Mouse (Mus musculus) lung, embryonic 16.5 days (tissue): ENCODE results near the gene Ssbp1. TPM values are rescaled to one million over a fixed set of nuclear protein-coding genes. Genes with fewer than 3 reads are reported as not detected.

ENCODE experiments used
- ATAC-seq: fragments of 200-750 bp; cut with Nextera tagmentation; 2 replicates; pipeline ENCODE4 v1.8.0; 2017; ENCODE audit warnings: low read depth, mild to moderate bottlenecking, moderate library complexity
- H3K27ac ChIP-seq: fragments of 300-500 bp; sonication (generic); 2 replicates; pipeline ENCODE4 v1.5.1; 2014; ENCODE audit warnings: mild to moderate bottlenecking, control low read depth, low read length
- H3K27me3 ChIP-seq: fragments of 300-500 bp; sonication (generic); 2 replicates; pipeline ENCODE4 v1.6.1; 2014; ENCODE audit warnings: low read depth, low read length, mixed read lengths; ENCODE audit not compliant: control insufficient read depth, insufficient read depth
- H3K36me3 ChIP-seq: fragments of 300-500 bp; sonication (generic); 2 replicates; pipeline ENCODE4 v1.6.1; 2014; ENCODE audit warnings: low read length; ENCODE audit not compliant: control insufficient read depth, insufficient read depth
- H3K4me1 ChIP-seq: fragments of 300-500 bp; sonication (generic); replicated peaks from 2 replicates; pipeline ENCODE4 v1.6.1; 2014; ENCODE audit warnings: low read length, mixed read lengths; ENCODE audit not compliant: control insufficient read depth, insufficient read depth
- H3K4me2 ChIP-seq: fragments of 300-500 bp; sonication (generic); 2 replicates; pipeline ENCODE4 v1.6.1; 2014; ENCODE audit warnings: low read depth, low read length, control low read depth
- H3K4me3 ChIP-seq: fragments of 300-500 bp; sonication (generic); 2 replicates; pipeline ENCODE4 v1.5.1; 2014; ENCODE audit warnings: mild to moderate bottlenecking, low read length, control low read depth
- H3K9ac ChIP-seq: fragments of 300-500 bp; sonication (generic); 2 replicates; pipeline ENCODE4 v1.6.1; 2014; ENCODE audit warnings: low read length, control low read depth
- H3K9me3 ChIP-seq: fragments of 300-500 bp; sonication (generic); 2 replicates; pipeline ENCODE4 v1.6.1; 2016; ENCODE audit warnings: low read length; ENCODE audit not compliant: control insufficient read depth
- WGBS: fragments of 180-500 bp; shearing (Covaris S2); extraction: QIAGEN DNeasy Blood & Tissue Kit; methylation state at CpG from one replicate; pipeline ENCODE4 v1.1.7; 2014; 5-methylcytosine and 5-hydroxymethylcytosine counted together
- polyA plus RNA-seq: library from polyadenylated mRNA; unstranded; fragments of >200 nt; fragmentation: Nextera tagmentation; extraction: Ambion mirVana; gene quantifications from 2 replicates; pipeline ENCODE4 v1.2.1, GENCODE M21; 2015

Ssbp1 gene
- polyA plus RNA-seq, 1 experiment from 2014 or later, result 142 TPM

- no peaks in the 10 kb centered on the region for H3K36me3 ChIP-seq
- no peak within 1 kb of the TSS for H3K27ac ChIP-seq
- H3K4me2 ChIP-seq, result no peak within 1 kb of the TSS
- no peaks in the 10 kb centered on the region for H3K4me1 ChIP-seq
- no peaks in the 10 kb centered on the region for H3K27me3 ChIP-seq
- no peak within 1 kb of the TSS for H3K4me3 ChIP-seq
- H3K9me3 ChIP-seq, result no peaks in the 10 kb centered on the region
- ATAC-seq, result no peak
- H3K9ac ChIP-seq, result no peak within 1 kb of the TSS
Measured at GRCm38 (mm10) chr6:40490933-40491332, 19.8 kb downstream of the Ssbp1 start, which contains the start of gene Tas2r137. Tas2r137 (plus strand) TSS chr6:40491233.

GRCm38 (mm10) chr6:40493229-40493628, 22.1 kb downstream of the Ssbp1 start, which contains the start of gene Tas2r108:
Tas2r108 (plus strand) TSS chr6:40493529.
- 91% methylated on average over 3 of the region's 3 CpGs for WGBS
- no peak for ATAC-seq

GRCm38 (mm10) chr6:40519408-40519807, 48.3 kb downstream of the Ssbp1 start, which contains the start of gene Prss37:
Prss37 (minus strand) TSS chr6:40519508.
- no peak within 1 kb of the TSS for H3K4me3 ChIP-seq
- H3K27me3 ChIP-seq, result no peaks in the 10 kb centered on the region
- H3K9me3 ChIP-seq, result no peaks in the 10 kb centered on the region
- 63% methylated on average over 1 of the region's 1 CpGs for WGBS
- no peak within 1 kb of the TSS for H3K4me2 ChIP-seq
- no peaks in the 10 kb centered on the region for H3K4me1 ChIP-seq
- H3K27ac ChIP-seq, result no peak within 1 kb of the TSS
- H3K36me3 ChIP-seq, result no peaks in the 10 kb centered on the region
- H3K9ac ChIP-seq, result no peak within 1 kb of the TSS
- no peak for ATAC-seq

More at GRCm38 (mm10) chr6:40493229-40493628, 22.1 kb downstream of the Ssbp1 start, which contains the start of gene Tas2r108:
- Histone ChIP-seq H3K27ac (no peak within 1 kb of the TSS), H3K9ac (no peak within 1 kb of the TSS), H3K4me3 (no peak within 1 kb of the TSS), H3K4me1 (no peaks in the 10 kb centered on the region), H3K4me2 (no peak within 1 kb of the TSS), H3K9me3 (no peaks in the 10 kb centered on the region), H3K36me3 (no peaks in the 10 kb centered on the region), H3K27me3 (no peaks in the 10 kb centered on the region)

Other genes starting within 250 kb of the Ssbp1 start
- gene Agk, start 146.2 kb upstream of the Ssbp1 start, polyA plus RNA-seq, result 38.3 and 41.1 TPM in 2 replicates
- 8.6 and 9.6 TPM in 2 replicates for gene E330009J07Rik, start 35.2 kb upstream of the Ssbp1 start, polyA plus RNA-seq
- gene Wee2, start 32.3 kb upstream of the Ssbp1 start, polyA plus RNA-seq, result 0.08 TPM in 1 of 2 replicates, not detected in the other
- not detected in 2 replicates for gene Tas2r137, start 19.9 kb downstream of the Ssbp1 start, polyA plus RNA-seq
- not detected in 2 replicates for gene Tas2r108, start 22.2 kb downstream of the Ssbp1 start, polyA plus RNA-seq
- gene Prss37, start 48.2 kb downstream of the Ssbp1 start, polyA plus RNA-seq, result not detected in 2 replicates
- gene Olfr461, start 83.7 kb downstream of the Ssbp1 start, polyA plus RNA-seq, result not detected in 2 replicates
- not detected in 2 replicates for gene Olfr460, start 98.1 kb downstream of the Ssbp1 start, polyA plus RNA-seq
- 1.6 and 1.9 TPM in 2 replicates for gene Clec5a, start 114.5 kb downstream of the Ssbp1 start, polyA plus RNA-seq
- not detected in 2 replicates for gene Tas2r138, start 142.0 kb downstream of the Ssbp1 start, polyA plus RNA-seq
- gene Mgam, start 157.5 kb downstream of the Ssbp1 start, polyA plus RNA-seq, result 0.15 and 0.29 TPM in 2 replicates